Mouse (Mus musculus): ENCODE measurements around the gene 2310009B15Rik. TPM values are rescaled to one million over a fixed set of nuclear protein-coding genes. Genes with fewer than 3 reads are reported as not detected.
A peak's percentile ranks its signal among the peaks of the same experiment; 100 is the strongest.
"Not testable (repeated sequence)": the region's sequence is repeated elsewhere in the genome, so short reads cannot be mapped to it uniquely, and the experiment has no call there.

2310009B15Rik gene
- 50.8 and 53.7 TPM in 2 replicates for polyA plus RNA-seq (2015; fragmentation: Nextera tagmentation; extraction: Ambion mirVana)

- H3K27ac ChIP-seq: peak within 1 kb of the TSS; percentile 86
- peak within 1 kb of the TSS; percentile 35 for H3K4me2 ChIP-seq (replicated peaks)
- peak within 1 kb of the TSS; percentile 65 for H3K9ac ChIP-seq (replicated peaks)
- not testable (repeated sequence) for H3K4me1 ChIP-seq (replicated peaks); H3K27me3 ChIP-seq; H3K36me3 ChIP-seq; H3K9me3 ChIP-seq
- peak within 1 kb of the TSS; percentile 47 for H3K4me3 ChIP-seq (replicated peaks)
- peak; percentile 99 for ATAC-seq
- WGBS: 0% methylated on average over 42 of the region's 79 CpGs
These were observed at the start of gene 2310009B15Rik for GRCm38 (mm10) chr1:138856101-138856950. TSS of gene 2310009B15Rik (minus strand) at chr1:138856852.

DNA sequence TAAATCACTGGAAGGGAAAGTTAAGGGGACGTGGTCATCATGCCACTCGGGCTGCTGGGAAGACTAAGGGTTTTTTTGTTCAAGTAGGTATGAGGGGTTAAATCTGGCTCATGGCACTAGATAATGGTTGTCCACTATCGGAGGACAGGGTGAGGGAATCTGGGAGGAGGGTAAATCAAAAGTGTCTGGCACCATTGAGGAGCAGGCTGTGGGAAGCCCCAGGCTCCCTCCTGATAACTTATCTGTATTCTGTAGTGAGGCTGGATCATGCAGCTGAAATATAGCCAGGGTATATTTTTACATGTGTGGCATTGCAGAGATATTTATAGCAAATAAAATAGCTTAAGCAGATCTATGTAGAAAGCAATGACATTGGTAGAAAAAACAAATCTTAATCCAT, 49.6 kb upstream of the 2310009B15Rik start:
- no peak overlapping the region for H3K27ac ChIP-seq
- H3K9ac ChIP-seq (replicated peaks): no peak overlapping the region
- WGBS: 85% methylated on average over 3 of the region's 3 CpGs
- no peaks in the 10 kb centered on the region for H3K4me1 ChIP-seq (replicated peaks)
- no peaks in the 10 kb centered on the region for H3K27me3 ChIP-seq
- ATAC-seq: no peak
- no peak overlapping the region for H3K4me3 ChIP-seq (replicated peaks)
- no peak overlapping the region for H3K4me2 ChIP-seq (replicated peaks)
- H3K36me3 ChIP-seq: no peaks in the 10 kb centered on the region
- H3K9me3 ChIP-seq: no peaks in the 10 kb centered on the region

- Histone ChIP-seq H3K9ac (replicated peaks) (no peak overlapping the region), H3K27ac (no peak overlapping the region), H3K27me3 (no peaks in the 10 kb centered on the region), H3K4me2 (replicated peaks) (no peak overlapping the region), H3K36me3 (no peaks in the 10 kb centered on the region), H3K4me1 (replicated peaks) (no peaks in the 10 kb centered on the region), H3K4me3 (replicated peaks) (no peak overlapping the region), H3K9me3 (no peaks in the 10 kb centered on the region)
- no peak for ATAC-seq
- 95% methylated on average over 3 of the region's 3 CpGs for WGBS
These were observed 48.6 kb upstream of the 2310009B15Rik start for GRCm38 (mm10) chr1:138905092-138905765.

DNA sequence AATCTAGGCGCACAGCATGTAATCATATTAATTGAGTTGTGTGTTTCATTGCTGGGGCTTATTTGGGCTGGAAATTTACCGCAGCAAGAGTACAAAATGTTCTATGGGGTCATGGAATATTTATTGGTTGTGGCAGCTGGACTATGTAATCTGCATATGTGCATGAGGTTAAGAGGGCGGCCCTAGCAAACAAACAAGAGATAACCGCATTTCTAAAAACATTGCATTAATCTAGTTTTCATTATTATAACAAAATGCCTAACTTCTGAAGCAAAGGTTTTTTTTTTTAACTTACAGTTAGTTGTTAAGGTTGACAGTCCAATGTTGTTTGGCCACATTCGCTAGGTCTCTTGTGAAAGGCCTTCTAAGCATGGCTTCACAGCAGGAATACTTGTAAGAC, 47.2 kb upstream of the 2310009B15Rik start:
- no peak overlapping the region for H3K4me3 ChIP-seq (replicated peaks)
- no peaks in the 10 kb centered on the region for H3K36me3 ChIP-seq
- ATAC-seq: no peak
- no peaks in the 10 kb centered on the region for H3K4me1 ChIP-seq (replicated peaks)
- WGBS: 92% methylated on average over 5 of the region's 5 CpGs
- H3K9ac ChIP-seq (replicated peaks): no peak overlapping the region
- no peak overlapping the region for H3K4me2 ChIP-seq (replicated peaks)
- H3K27me3 ChIP-seq: no peaks in the 10 kb centered on the region
- H3K27ac ChIP-seq: no peak overlapping the region
- H3K9me3 ChIP-seq: no peaks in the 10 kb centered on the region

DNA sequence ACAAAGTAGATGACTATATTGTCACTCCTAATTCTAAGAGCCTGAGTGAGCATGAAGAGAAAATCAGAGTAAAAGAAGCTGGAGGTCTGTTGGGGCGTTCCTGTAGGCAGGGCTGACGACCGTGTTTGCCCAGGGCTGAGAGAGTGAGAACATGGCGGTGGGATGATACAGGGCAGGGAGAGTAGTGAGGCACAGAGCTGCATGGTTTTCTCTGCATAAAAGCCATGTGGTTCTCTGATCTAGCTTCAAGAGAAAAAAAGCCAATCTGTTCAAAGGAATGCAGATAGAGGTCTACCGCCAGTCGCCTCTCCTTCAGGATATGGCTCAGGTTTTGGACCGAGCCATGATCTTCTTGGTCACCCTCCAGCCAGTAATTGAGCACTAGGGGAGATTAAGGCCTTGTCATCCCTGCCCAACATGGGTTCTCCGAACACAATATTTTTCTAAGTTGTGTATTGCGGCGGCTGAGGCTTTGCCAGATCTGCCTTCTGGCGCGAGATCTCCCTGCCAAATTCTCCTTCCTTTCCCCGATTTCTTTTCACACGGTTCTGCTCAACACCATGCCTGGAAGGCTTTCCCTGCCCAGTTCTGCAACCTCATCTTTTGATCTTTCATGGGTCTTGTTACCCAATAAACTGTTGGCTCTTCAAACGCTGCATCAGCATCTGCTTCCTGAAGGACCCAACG, 44.9 kb upstream of the 2310009B15Rik start:
- Histone ChIP-seq H3K27ac (peak overlapping the region; percentile 39; the same call in 1 of the 2 replicates), H3K4me3 (replicated peaks) (no peak overlapping the region), H3K9ac (replicated peaks) (no peak overlapping the region), H3K9me3 (no peaks in the 10 kb centered on the region), H3K36me3 (no peaks in the 10 kb centered on the region), H3K4me1 (replicated peaks) (no peaks in the 10 kb centered on the region), H3K27me3 (no peaks in the 10 kb centered on the region), H3K4me2 (replicated peaks) (no peak overlapping the region)
- WGBS: 88% methylated on average over 16 of the region's 16 CpGs
- ATAC-seq: no peak

DNA sequence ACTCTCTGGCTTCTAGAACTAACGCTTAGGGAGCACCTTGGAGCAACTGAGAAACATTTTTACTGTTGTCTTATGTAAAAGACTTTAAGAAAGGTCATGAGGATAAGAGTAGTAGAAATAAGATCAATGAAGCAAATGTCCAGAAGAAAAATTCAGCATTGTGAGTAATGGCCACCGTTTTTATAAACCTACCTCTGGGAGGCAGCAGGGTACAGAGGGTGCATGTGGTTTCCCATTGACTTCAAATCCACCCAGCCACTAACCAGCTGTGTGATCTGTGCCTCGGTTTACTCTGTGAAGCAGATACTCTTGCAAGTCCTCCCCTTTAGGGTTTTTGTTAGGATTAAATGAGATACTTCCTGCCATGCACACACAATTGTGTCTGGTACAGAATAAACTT, 39.4 kb upstream of the 2310009B15Rik start:
- H3K4me3 ChIP-seq (replicated peaks): no peak overlapping the region
- no peak overlapping the region for H3K27ac ChIP-seq
- ATAC-seq: no peak
- no peak overlapping the region for H3K9ac ChIP-seq (replicated peaks)
- H3K4me1 ChIP-seq (replicated peaks): no peaks in the 10 kb centered on the region
- WGBS: 84% methylated on average over 3 of the region's 3 CpGs
- no peaks in the 10 kb centered on the region for H3K36me3 ChIP-seq
- no peak overlapping the region for H3K4me2 ChIP-seq (replicated peaks)
- no peaks in the 10 kb centered on the region for H3K27me3 ChIP-seq
- H3K9me3 ChIP-seq: no peaks in the 10 kb centered on the region; the same call in 1 of the 2 replicates

DNA sequence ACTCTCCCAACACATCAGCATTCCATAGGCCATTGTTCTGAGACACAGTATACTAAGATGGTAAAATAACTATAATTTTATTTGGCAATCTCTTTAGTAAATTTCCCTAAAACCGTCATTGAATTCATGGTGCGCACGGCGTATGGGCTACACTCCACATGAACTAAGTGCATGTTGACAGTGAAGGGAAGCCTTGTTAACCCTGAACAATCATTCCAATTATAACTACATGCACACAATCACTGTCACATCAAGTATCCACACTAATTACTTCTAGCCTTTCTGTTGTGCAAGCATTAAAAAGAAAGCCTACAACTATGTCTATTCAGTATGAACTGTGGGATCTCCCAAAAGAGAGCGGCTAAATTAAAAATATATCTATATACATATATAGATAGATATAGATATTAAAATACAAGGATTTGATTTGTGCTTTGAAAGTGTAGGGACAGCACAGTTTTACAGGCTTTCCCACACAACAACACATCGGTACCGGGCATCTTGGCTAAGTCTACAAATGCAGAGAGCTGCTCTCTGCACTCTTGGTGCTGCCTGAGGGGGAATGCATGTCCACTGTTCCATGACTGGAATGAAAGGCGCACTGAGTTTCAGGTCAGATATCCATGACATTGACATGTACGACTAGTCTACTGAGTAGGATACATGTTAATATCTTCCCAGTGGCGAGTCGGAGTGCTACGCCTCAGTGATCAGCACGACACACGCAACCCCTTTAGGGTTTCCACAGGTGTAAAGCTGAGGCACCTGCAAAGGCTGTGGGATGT, 21.0 kb upstream of the 2310009B15Rik start:
- Histone ChIP-seq H3K36me3 (no peaks in the 10 kb centered on the region), H3K27ac (no peak overlapping the region), H3K4me3 (replicated peaks) (no peak overlapping the region), H3K4me1 (replicated peaks) (no peaks in the 10 kb centered on the region), H3K4me2 (replicated peaks) (no peak overlapping the region), H3K9me3 (no peaks in the 10 kb centered on the region), H3K9ac (replicated peaks) (no peak overlapping the region), H3K27me3 (no peaks in the 10 kb centered on the region)
- 92% methylated on average over 14 of the region's 14 CpGs for WGBS
- ATAC-seq: no peak

GRCm38 (mm10) chr1:138876371-138877045, 19.9 kb upstream of the 2310009B15Rik start:
- no peak for ATAC-seq

DNA sequence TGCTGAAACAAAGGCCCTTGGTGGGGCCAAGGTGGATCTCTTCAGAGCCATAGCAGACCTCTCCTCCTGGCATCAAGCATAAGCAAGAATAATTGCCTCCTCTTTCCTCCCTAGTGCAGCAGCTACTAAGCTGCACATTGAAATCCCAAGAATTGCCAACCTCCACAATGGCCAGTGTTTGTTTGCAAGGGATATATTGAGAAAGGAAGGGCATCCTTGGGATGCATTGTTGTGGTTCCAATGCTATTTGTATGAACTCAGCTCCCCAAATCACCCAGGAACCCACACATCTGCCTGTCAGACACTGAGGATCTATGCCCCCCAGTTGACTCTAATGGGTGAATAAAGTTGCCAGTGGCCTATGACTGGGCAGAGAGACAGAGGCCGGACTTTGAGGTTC, 5.8 kb downstream of the 2310009B15Rik start:
- H3K4me3 ChIP-seq (replicated peaks): no peak overlapping the region
- no peak overlapping the region for H3K9ac ChIP-seq (replicated peaks)
- peaks cover 10% of the 10 kb centered on the region; the same call in 1 of the 2 replicates for H3K36me3 ChIP-seq
- no peak overlapping the region for H3K27ac ChIP-seq
- H3K4me1 ChIP-seq (replicated peaks): peaks cover 26% of the 10 kb centered on the region
- no peaks in the 10 kb centered on the region for H3K9me3 ChIP-seq
- H3K27me3 ChIP-seq: peaks cover 50% of the 10 kb centered on the region
- no peak overlapping the region for H3K4me2 ChIP-seq (replicated peaks)
- WGBS: 96% methylated on average over 1 of the region's 1 CpGs
- ATAC-seq: no peak

More at GRCm38 (mm10) chr1:138876371-138877045, 19.9 kb upstream of the 2310009B15Rik start:
- Histone ChIP-seq H3K4me1 (replicated peaks) (no peaks in the 10 kb centered on the region), H3K9me3 (no peaks in the 10 kb centered on the region), H3K36me3 (no peaks in the 10 kb centered on the region), H3K27ac (no peak overlapping the region), H3K4me3 (replicated peaks) (no peak overlapping the region), H3K4me2 (replicated peaks) (no peak overlapping the region), H3K9ac (replicated peaks) (no peak overlapping the region), H3K27me3 (no peaks in the 10 kb centered on the region)
- 80% methylated on average over 16 of the region's 16 CpGs for WGBS

DNA sequence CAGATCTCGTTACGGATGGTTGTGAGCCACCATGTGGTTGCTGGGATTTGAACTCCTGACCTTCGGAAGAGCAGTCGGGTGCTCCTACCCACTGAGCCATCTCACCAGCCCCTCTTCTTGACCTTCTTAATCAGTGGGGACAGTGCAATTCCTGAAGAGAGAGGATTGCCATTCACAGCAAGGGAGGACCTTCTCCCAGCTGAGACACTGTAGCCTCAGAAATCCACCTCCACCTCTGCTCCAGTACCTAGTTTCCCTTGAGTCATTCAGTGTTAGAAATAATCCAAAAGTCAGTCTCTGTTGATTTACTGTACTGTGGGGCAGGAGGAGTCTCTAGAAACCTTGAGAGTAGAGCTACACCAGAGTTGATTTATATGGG, 6.5 kb downstream of the 2310009B15Rik start:
- Histone ChIP-seq H3K9me3 (no peaks in the 10 kb centered on the region), H3K4me2 (replicated peaks) (no peak overlapping the region), H3K9ac (replicated peaks) (no peak overlapping the region), H3K4me1 (replicated peaks) (peaks cover 23% of the 10 kb centered on the region), H3K27ac (no peak overlapping the region), H3K36me3 (peaks cover 10% of the 10 kb centered on the region; the same call in 1 of the 2 replicates), H3K27me3 (peaks cover 56% of the 10 kb centered on the region), H3K4me3 (replicated peaks) (no peak overlapping the region)
- no peak for ATAC-seq
- WGBS: 46% methylated on average over 2 of the region's 4 CpGs
